Comparison of ENCODE assay signal across 11 mouse cellular contexts in genomic region chr7:142471414-142471861, GRCm38 (mm10). TPM values are rescaled to one million over a fixed set of nuclear protein-coding genes. Genes with fewer than 3 reads are reported as not detected.
DNase-seq lines count a peak whose midpoint lies in the region; ATAC-seq lines count a peak whose summit lies in the region.
"Had no signal": no experiment of that assay in that cellular context is flagged by ENCODE, and none has a peak within 500 bp of the region (broad histone marks: within the 10 kb centered on the region; RNA-seq: fewer than 3 reads in every experiment).

No protein-coding gene starts in this region.

- ATAC-seq in hindbrain, embryonic 12.5 days (ENCODE audit: low FRiP score) = 0 out of 2 replicates have a peak, but pooled peaks have one; percentile 16
- ATAC-seq in stomach, embryonic 15.5 days (ENCODE audit: insufficient read depth, low FRiP score, low read depth) = no peak
- ATAC-seq in erythroblast, adult 5-6 weeks (replicated peaks; ENCODE audit: low FRiP score, poor library complexity, severe bottlenecking) = no peak

- no peaks in the 10 kb centered on the region for H3K27me3 ChIP-seq in hindbrain, embryonic 12.5 days
- H3K27me3 ChIP-seq in stomach, embryonic 15.5 days (replicated peaks) = no peaks in the 10 kb centered on the region
- H3K27me3 ChIP-seq: CH12.LX had no signal

- H3K4me2 ChIP-seq in hindbrain, embryonic 12.5 days (replicated peaks) = no peak overlapping the region
- H3K4me2 ChIP-seq in stomach, embryonic 15.5 days = peak overlapping the region; percentile 59

- WGBS in hindbrain, embryonic 12.5 days = 36% methylated on average over 6 of the region's 6 CpGs
- WGBS in stomach, embryonic 15.5 days = 48% methylated on average over 6 of the region's 6 CpGs

- H3K9me3 ChIP-seq in hindbrain, embryonic 12.5 days (replicated peaks) = no peaks in the 10 kb centered on the region
- no peaks in the 10 kb centered on the region for H3K9me3 ChIP-seq in stomach, embryonic 15.5 days

- H3K27ac ChIP-seq in hindbrain, embryonic 12.5 days = peak overlapping the region; percentile 57
- H3K27ac ChIP-seq in stomach, embryonic 15.5 days = peak overlapping the region; percentile 97

- H3K9ac ChIP-seq in hindbrain, embryonic 12.5 days = peak overlapping the region; percentile 38
- H3K9ac ChIP-seq in stomach, embryonic 15.5 days = peak overlapping the region; percentile 51; the same call in 1 of the 2 replicates

- H3K4me3 ChIP-seq in hindbrain, embryonic 12.5 days = no peak overlapping the region
- H3K4me3 ChIP-seq in stomach, embryonic 15.5 days (replicated peaks) = peak overlapping the region; percentile 38
- H3K4me3 ChIP-seq: erythroblast, embryonic 14.5 days had no signal

- no peaks in the 10 kb centered on the region for H3K36me3 ChIP-seq in hindbrain, embryonic 12.5 days
- no peaks in the 10 kb centered on the region for H3K36me3 ChIP-seq in stomach, embryonic 15.5 days

- DNase-seq in heart, adult 11 months = peak; percentile 96
- DNase-seq in heart, adult 9 months (ENCODE audit: low spot score in 2 of 2) = no peak
- DNase-seq in retina, postnatal 1 day = peak; percentile 26
- no peak for DNase-seq in retina, embryonic 14.5 days (ENCODE audit: low spot score)
- no peak for DNase-seq in MN1 (ENCODE audit: low spot score)

- H3K4me1 ChIP-seq in hindbrain, embryonic 12.5 days = peaks cover 29% of the 10 kb centered on the region
- H3K4me1 ChIP-seq in stomach, embryonic 15.5 days = peaks cover 31% of the 10 kb centered on the region

RNA-seq across cellular contexts. Expression of gene Lsp1, which starts 10.8 kb away (rescaled TPM):
- 9.6 and 14.4 TPM in 2 replicates for polyA plus RNA-seq in hindbrain, embryonic 12.5 days (2016; fragmentation: Nextera tagmentation; extraction: Ambion mirVana)
- 196 and 211 TPM in 2 replicates for polyA plus RNA-seq in stomach, embryonic 15.5 days (2015; fragmentation: Nextera tagmentation; extraction: Ambion mirVana)
- 119 and 155 TPM in 2 replicates for total RNA-seq in erythroblast, adult 5-6 weeks (2015; ENCODE audit: low replicate concordance)
- total RNA-seq in erythroblast, adult 5-6 weeks (2017; ENCODE audit: low replicate concordance) = 98.7 and 120 TPM in 2 replicates

RNA-seq across cellular contexts. Expression of gene Tnnt3, which starts 27.2 kb away (rescaled TPM):
- polyA plus RNA-seq in hindbrain, embryonic 12.5 days (2016; fragmentation: Nextera tagmentation; extraction: Ambion mirVana) = 1.8 and 5.8 TPM in 2 replicates
- 4.6 and 11.8 TPM in 2 replicates for polyA plus RNA-seq in stomach, embryonic 15.5 days (2015; fragmentation: Nextera tagmentation; extraction: Ambion mirVana)
- not detected in 2 replicates for total RNA-seq in erythroblast, adult 5-6 weeks (2015; ENCODE audit: low replicate concordance)
- 2.0 TPM in 1 of 2 replicates, not detected in the other for total RNA-seq in erythroblast, adult 5-6 weeks (2017; ENCODE audit: low replicate concordance)
- polyA plus RNA-seq: erythroblast, embryonic 14.5 days had no signal

RNA-seq across cellular contexts. Expression of gene Tnni2, which starts 29.8 kb away (rescaled TPM):
- polyA plus RNA-seq in hindbrain, embryonic 12.5 days (2016; fragmentation: Nextera tagmentation; extraction: Ambion mirVana) = 1.9 and 3.6 TPM in 2 replicates
- 10.4 and 13.3 TPM in 2 replicates for polyA plus RNA-seq in stomach, embryonic 15.5 days (2015; fragmentation: Nextera tagmentation; extraction: Ambion mirVana)
- 19.6 TPM in 1 of 2 replicates, not detected in the other for total RNA-seq in erythroblast, adult 5-6 weeks (2015; ENCODE audit: low replicate concordance)
- 2.0 and 6.4 TPM in 2 replicates for total RNA-seq in erythroblast, adult 5-6 weeks (2017; ENCODE audit: low replicate concordance)
- polyA plus RNA-seq: erythroblast, embryonic 14.5 days had no signal

RNA-seq across cellular contexts. Expression of gene Syt8, which starts 36.8 kb away (rescaled TPM):
- polyA plus RNA-seq in hindbrain, embryonic 12.5 days (2016; fragmentation: Nextera tagmentation; extraction: Ambion mirVana) = 0.30 TPM in 1 of 2 replicates, not detected in the other
- 13.2 and 19.6 TPM in 2 replicates for polyA plus RNA-seq in stomach, embryonic 15.5 days (2015; fragmentation: Nextera tagmentation; extraction: Ambion mirVana)
- total RNA-seq in erythroblast, adult 5-6 weeks (2015; ENCODE audit: low replicate concordance) = not detected in 2 replicates
- total RNA-seq in erythroblast, adult 5-6 weeks (2017; ENCODE audit: low replicate concordance) = not detected in 2 replicates
- total RNA-seq: adrenal gland, postnatal 10 days; CH12.LX had no signal
- polyA plus RNA-seq: erythroblast, embryonic 14.5 days had no signal

Comparison
In these comparisons a context has a peak if more than half of its experiments do, and no peak if none do; other contexts are left out.
1. DNase-seq: peak in heart, adult 11 months (single experiment) and retina, postnatal 1 day (single experiment); none in heart, adult 9 months (0 of 2), retina, embryonic 14.5 days (single experiment) and MN1 (single experiment).
2. RNA of gene Lsp1, which starts 10.8 kb away (polyA plus RNA-seq): 196 to 211 TPM in stomach, embryonic 15.5 days; 9.6 to 14.4 TPM in hindbrain, embryonic 12.5 days; every median in the first group is over 10 times any median in the second.